Mouse (Mus musculus): ENCODE data around the gene Xlr5a. TPM values are rescaled to one million over a fixed set of nuclear protein-coding genes. Genes with fewer than 3 reads are reported as not detected.
"Not testable (repeated sequence)": the region's sequence is repeated elsewhere in the genome, so short reads cannot be mapped to it uniquely, and the experiment has no call there.

Xlr5a gene
- total RNA-seq, 2 experiments from 2014 or later, result not detected

- DNase-seq (ENCODE audit: low spot score in 2 of 2), result peak in 1 of 2 experiments; percentile 3
- intact Hi-C loops (cut with DNase I), result not testable (repeated sequence)
These were observed 100.8 kb downstream of the Xlr5a start, which contains the start of gene Xlr3b for GRCm38 (mm10) chrX:73191934-73192333. Gene Xlr3b, plus strand, starts transcription at chrX:73192207.

- DNase-seq (ENCODE audit: low spot score in 2 of 2); intact Hi-C loops (cut with DNase I): not testable (repeated sequence)
These were observed 115.9 kb downstream of the Xlr5a start, which contains the start of gene Spin2d for GRCm38 (mm10) chrX:73176889-73177288. Gene Spin2d, minus strand, starts transcription at chrX:73176989.

- intact Hi-C loops (cut with DNase I); DNase-seq (ENCODE audit: low spot score in 2 of 2): not testable (repeated sequence)
These were observed 143.4 kb downstream of the Xlr5a start, which contains the start of gene DXBay18 for GRCm38 (mm10) chrX:73149350-73149749. Gene DXBay18, minus strand, starts transcription at chrX:73149450.

- intact Hi-C loops (cut with DNase I); DNase-seq (ENCODE audit: low spot score in 2 of 2): not testable (repeated sequence)
These were observed 144.3 kb downstream of the Xlr5a start, which contains the start of gene Xlr5b for GRCm38 (mm10) chrX:73148496-73148895. Gene Xlr5b, plus strand, starts transcription at chrX:73148796.

- DNase-seq (ENCODE audit: low spot score in 2 of 2); intact Hi-C loops (cut with DNase I): not testable (repeated sequence)
These were observed 149.6 kb downstream of the Xlr5a start for GRCm38 (mm10) chrX:73143218-73143618.

GRCm38 (mm10) chrX:73122859-73123829 is 169.6 kb downstream of the Xlr5a start:
- DNase-seq (ENCODE audit: low spot score in 2 of 2); intact Hi-C loops (cut with DNase I): not testable (repeated sequence)

- intact Hi-C loops (cut with DNase I); DNase-seq (ENCODE audit: low spot score in 2 of 2): not testable (repeated sequence)
These were observed 176.0 kb downstream of the Xlr5a start, which contains the start of gene Gm14685 for GRCm38 (mm10) chrX:73116747-73117146. Gene Gm14685, plus strand, starts transcription at chrX:73117047.

- DNase-seq (ENCODE audit: low spot score in 2 of 2), result peak in 1 of 2 experiments; percentile 2
- intact Hi-C loops (cut with DNase I), result not testable (repeated sequence)
These were observed 195.8 kb downstream of the Xlr5a start, which contains the start of gene Xlr3a for GRCm38 (mm10) chrX:73096941-73097508. Gene Xlr3a, minus strand, starts transcription at chrX:73097095.

GRCm38 (mm10) chrX:73082267-73083055 is 210.3 kb downstream of the Xlr5a start, which contains the start of gene Xlr4a:
Gene Xlr4a, minus strand, starts transcription at chrX:73082478.
- intact Hi-C loops (cut with DNase I); DNase-seq (ENCODE audit: low spot score in 2 of 2): not testable (repeated sequence)

GRCm38 (mm10) chrX:73066765-73067312 is 225.9 kb downstream of the Xlr5a start:
- DNase-seq (ENCODE audit: low spot score in 2 of 2), result not testable (repeated sequence)
- intact Hi-C loops (cut with DNase I), result loop anchor here (10.0 kb wide), 1 partner anchor 158 kb away; the partner anchor contains the start of gene F8a

GRCm38 (mm10) chrX:73064415-73064793 is 228.4 kb downstream of the Xlr5a start, which contains the start of gene Pnma3:
Gene Pnma3, plus strand, starts transcription at chrX:73064787.
- peak in 1 of 2 experiments; percentile 46 for DNase-seq (ENCODE audit: low spot score in 2 of 2)
- intact Hi-C loops (cut with DNase I), result loop anchor here (10.0 kb wide), 1 partner anchor 160 kb away; the partner anchor contains the start of gene F8a

- DNase-seq (ENCODE audit: low spot score in 2 of 2), result peak; percentile 33 to 45
- intact Hi-C loops (cut with DNase I), result loop anchor here (10.0 kb wide), 1 partner anchor 161 kb away; the partner anchor contains the start of gene F8a
These were observed 229.0 kb downstream of the Xlr5a start for GRCm38 (mm10) chrX:73063512-73064414.

GRCm38 (mm10) chrX:73062323-73062722 is 230.5 kb downstream of the Xlr5a start:
- intact Hi-C loops (cut with DNase I), result loop anchor here (10.0 kb wide), 1 partner anchor 162 kb away; the partner anchor contains the start of gene F8a
- DNase-seq (ENCODE audit: low spot score in 2 of 2), result no peak

GRCm38 (mm10) chrX:73061528-73061927 is 231.2 kb downstream of the Xlr5a start:
- intact Hi-C loops (cut with DNase I), result loop anchor here (10.0 kb wide), 1 partner anchor 163 kb away; the partner anchor contains the start of gene F8a
- DNase-seq (ENCODE audit: low spot score in 2 of 2), result no peak
